Mouse (Mus musculus): ENCODE data around the gene Bhmt2. TPM values are rescaled to one million over a fixed set of nuclear protein-coding genes. Genes with fewer than 3 reads are reported as not detected.
A peak's percentile ranks its signal among the peaks of the same experiment; 100 is the strongest.

Bhmt2 gene
- polyA plus RNA-seq (2012; rRNA removed) (12.2 and 13.6 TPM in 2 replicates), polyA plus RNA-seq (2014; fragmentation: Nextera tagmentation; extraction: Ambion mirVana) (16.8 TPM in 2 replicates)

DNA sequence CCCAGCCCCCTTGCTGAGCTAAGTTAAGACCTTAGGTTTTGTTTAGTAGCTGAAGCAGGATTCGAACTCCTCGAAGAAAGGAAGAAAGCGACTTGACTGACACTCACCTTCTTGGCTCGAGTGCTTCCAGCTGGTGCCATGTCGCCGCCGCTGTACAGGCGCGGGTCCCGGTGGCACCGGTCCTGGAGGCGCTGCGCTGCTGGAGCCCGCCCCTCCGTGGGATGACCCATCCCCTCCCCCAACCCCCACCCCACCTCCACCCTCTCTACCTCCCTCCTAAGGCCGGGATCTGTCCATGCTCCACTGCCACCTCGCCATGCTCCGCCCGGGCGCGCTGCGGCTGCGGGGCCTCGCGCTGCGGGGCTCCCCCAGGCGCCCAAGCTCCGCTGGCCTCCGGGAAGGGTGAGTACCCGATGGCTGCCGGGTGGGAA, at the start of gene Bhmt2, which contains the start of gene Dmgdh:
TSS of gene Bhmt2 (minus strand) at position 172 of the 431 bp plus-strand sequence.
TSS of gene Dmgdh (plus strand) at position 303 of the 431 bp plus-strand sequence.
- DNase-seq (ENCODE audit: low read depth in 3 of 3, low spot score in 3 of 3), result no peak

DNA sequence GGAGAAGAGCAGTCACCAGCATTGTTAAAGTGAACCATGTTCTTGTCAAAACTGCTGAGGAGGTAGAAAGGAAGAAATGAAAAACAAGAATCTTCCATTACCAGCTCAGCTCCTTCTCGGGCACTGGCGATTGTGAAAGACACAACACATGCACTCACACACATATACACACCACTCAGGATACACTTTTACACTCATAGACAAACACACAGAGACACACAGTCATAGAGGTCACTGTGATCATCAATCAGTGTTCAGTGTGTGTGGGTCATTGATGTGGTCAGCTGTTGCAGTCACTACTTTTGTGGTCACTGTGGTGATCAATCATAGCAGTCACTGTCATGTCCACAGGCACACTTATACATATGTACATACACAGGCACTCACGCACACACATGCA, 49.4 kb upstream of the Bhmt2 start:
- H3K36me3 ChIP-seq (replicated peaks; ENCODE audit: control insufficient read depth, insufficient read depth, low read depth), result no peaks in the 10 kb centered on the region
- 55% methylated on average over 3 of the region's 3 CpGs for WGBS (ENCODE audit: insufficient replicate concordance)
- no peak overlapping the region for H3K9ac ChIP-seq (replicated peaks)
- no peaks in the 10 kb centered on the region for H3K9me3 ChIP-seq (ENCODE audit: control insufficient read depth, low read length)
- no peak for TF ChIP-seq CTCF (IDR thresholded peaks at IDR 0.05; ENCODE audit: low read depth)
- no peak for TF ChIP-seq EP300 (IDR thresholded peaks at IDR 0.05; ENCODE audit: low read depth)
- no peak overlapping the region for H3K27ac ChIP-seq
- DNase-seq (ENCODE audit: low read depth in 3 of 3, low spot score in 3 of 3), result no peak
- no peak overlapping the region for H3K4me2 ChIP-seq (ENCODE audit: low read depth)
- no peak overlapping the region for H3K4me3 ChIP-seq (ENCODE audit: insufficient read depth in 1 of 2, low read depth in 2 of 2, low read length in 2 of 2)
- no peaks in the 10 kb centered on the region for H3K4me1 ChIP-seq (replicated peaks; ENCODE audit: control insufficient read depth in 2 of 2, insufficient read depth in 2 of 2, low read length in 1 of 2)
- no peak for ATAC-seq (ENCODE audit: insufficient read depth)
- no peaks in the 10 kb centered on the region for H3K27me3 ChIP-seq (ENCODE audit: control insufficient read depth, insufficient read depth, low read length)

More for the DNA sequence above, at the start of gene Bhmt2, which contains the start of gene Dmgdh:
- no peaks in the 10 kb centered on the region for H3K9me3 ChIP-seq (ENCODE audit: control insufficient read depth, low read length)
- H3K4me3 ChIP-seq (ENCODE audit: insufficient read depth in 1 of 2, low read depth in 2 of 2, low read length in 2 of 2), result peak within 1 kb of the TSS; percentile 44 to 51
- no peaks in the 10 kb centered on the region for H3K4me1 ChIP-seq (replicated peaks; ENCODE audit: control insufficient read depth in 2 of 2, insufficient read depth in 2 of 2, low read length in 1 of 2)
- no peaks in the 10 kb centered on the region for H3K36me3 ChIP-seq (replicated peaks; ENCODE audit: control insufficient read depth, insufficient read depth, low read depth)
- peaks cover 4% of the 10 kb centered on the region for H3K27me3 ChIP-seq (ENCODE audit: control insufficient read depth, insufficient read depth, low read length)
- 0 out of 2 replicates have a peak within 1 kb of the TSS, but pooled peaks have one; percentile 7 for H3K9ac ChIP-seq (replicated peaks)
- peak; percentile 61 for ATAC-seq (ENCODE audit: insufficient read depth)
- 12% methylated on average over 31 of the region's 31 CpGs for WGBS (ENCODE audit: insufficient replicate concordance)
- H3K27ac ChIP-seq, result no peak within 1 kb of the TSS
- TF ChIP-seq EP300 (IDR thresholded peaks at IDR 0.05; ENCODE audit: low read depth) (no peak), CTCF (IDR thresholded peaks at IDR 0.05; ENCODE audit: low read depth) (no peak)
- peak within 1 kb of the TSS; percentile 47 for H3K4me2 ChIP-seq (ENCODE audit: low read depth)

DNA sequence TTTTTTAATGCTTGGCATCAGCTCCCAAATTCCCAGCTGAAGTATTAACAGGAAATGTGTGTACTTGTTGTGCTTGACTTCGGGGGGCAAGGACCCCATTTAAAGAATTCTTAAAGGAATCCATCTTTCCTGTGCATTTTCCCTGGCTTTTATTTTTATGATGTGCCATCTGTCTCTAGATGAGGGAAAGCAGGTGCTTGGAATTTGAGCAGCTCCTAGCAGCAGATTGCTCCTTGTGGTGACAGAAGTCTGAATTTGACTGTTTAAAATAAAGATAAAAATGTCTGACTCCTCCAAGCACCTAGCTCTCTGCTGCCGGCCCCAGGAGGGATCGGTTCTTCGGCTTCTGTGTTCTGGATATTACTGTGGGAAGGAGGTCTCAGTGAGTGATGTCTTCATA, 47.8 kb upstream of the Bhmt2 start:
- DNase-seq (ENCODE audit: low read depth in 3 of 3, low spot score in 3 of 3) (no peak), ATAC-seq (ENCODE audit: insufficient read depth) (no peak)
- H3K36me3 ChIP-seq (replicated peaks; ENCODE audit: control insufficient read depth, insufficient read depth, low read depth), result no peaks in the 10 kb centered on the region
- H3K4me3 ChIP-seq (ENCODE audit: insufficient read depth in 1 of 2, low read depth in 2 of 2, low read length in 2 of 2), result no peak overlapping the region
- H3K27ac ChIP-seq, result no peak overlapping the region
- 79% methylated on average over 4 of the region's 4 CpGs for WGBS (ENCODE audit: insufficient replicate concordance)
- H3K27me3 ChIP-seq (ENCODE audit: control insufficient read depth, insufficient read depth, low read length), result no peaks in the 10 kb centered on the region
- no peaks in the 10 kb centered on the region for H3K9me3 ChIP-seq (ENCODE audit: control insufficient read depth, low read length)
- no peaks in the 10 kb centered on the region for H3K4me1 ChIP-seq (replicated peaks; ENCODE audit: control insufficient read depth in 2 of 2, insufficient read depth in 2 of 2, low read length in 1 of 2)
- no peak overlapping the region for H3K9ac ChIP-seq (replicated peaks)
- H3K4me2 ChIP-seq (ENCODE audit: low read depth), result no peak overlapping the region
- TF ChIP-seq EP300 (IDR thresholded peaks at IDR 0.05; ENCODE audit: low read depth) (no peak), CTCF (IDR thresholded peaks at IDR 0.05; ENCODE audit: low read depth) (no peak)

DNA sequence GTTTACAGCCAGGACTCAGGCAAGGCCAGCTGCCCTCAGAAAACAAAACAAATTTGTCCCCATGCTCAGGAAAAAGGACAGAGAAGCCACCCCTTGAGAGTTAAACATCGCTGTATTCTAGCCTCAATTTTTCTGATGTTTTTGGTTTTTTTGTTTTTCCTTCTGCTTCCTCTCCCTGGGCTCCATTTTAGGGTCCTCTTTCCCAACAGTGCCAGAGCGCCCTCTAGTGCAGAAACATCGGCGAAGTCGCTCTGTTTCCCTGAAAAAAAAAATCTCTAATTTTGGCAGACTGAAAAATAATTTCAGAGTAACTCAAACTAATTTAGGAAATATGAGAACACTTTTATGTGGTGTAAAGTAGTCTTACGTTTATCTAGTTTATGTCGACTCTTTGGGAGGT, 44.8 kb upstream of the Bhmt2 start:
- ATAC-seq (ENCODE audit: insufficient read depth) (no peak), DNase-seq (ENCODE audit: low read depth in 3 of 3, low spot score in 3 of 3) (peak in 2 of 3 experiments; percentile 5 to 16)
- WGBS (ENCODE audit: insufficient replicate concordance), result 4% methylated on average over 7 of the region's 7 CpGs
- Histone ChIP-seq H3K27me3 (ENCODE audit: control insufficient read depth, insufficient read depth, low read length) (no peaks in the 10 kb centered on the region), H3K4me1 (replicated peaks; ENCODE audit: control insufficient read depth in 2 of 2, insufficient read depth in 2 of 2, low read length in 1 of 2) (no peaks in the 10 kb centered on the region), H3K27ac (no peak overlapping the region), H3K4me2 (ENCODE audit: low read depth) (no peak overlapping the region), H3K36me3 (replicated peaks; ENCODE audit: control insufficient read depth, insufficient read depth, low read depth) (no peaks in the 10 kb centered on the region), H3K9me3 (ENCODE audit: control insufficient read depth, low read length) (no peaks in the 10 kb centered on the region), H3K4me3 (ENCODE audit: insufficient read depth in 1 of 2, low read depth in 2 of 2, low read length in 2 of 2) (no peak overlapping the region), H3K9ac (replicated peaks) (no peak overlapping the region)
- peak; percentile 61 for TF ChIP-seq CTCF (IDR thresholded peaks at IDR 0.05; ENCODE audit: low read depth)
- no peak for TF ChIP-seq EP300 (IDR thresholded peaks at IDR 0.05; ENCODE audit: low read depth)

DNA sequence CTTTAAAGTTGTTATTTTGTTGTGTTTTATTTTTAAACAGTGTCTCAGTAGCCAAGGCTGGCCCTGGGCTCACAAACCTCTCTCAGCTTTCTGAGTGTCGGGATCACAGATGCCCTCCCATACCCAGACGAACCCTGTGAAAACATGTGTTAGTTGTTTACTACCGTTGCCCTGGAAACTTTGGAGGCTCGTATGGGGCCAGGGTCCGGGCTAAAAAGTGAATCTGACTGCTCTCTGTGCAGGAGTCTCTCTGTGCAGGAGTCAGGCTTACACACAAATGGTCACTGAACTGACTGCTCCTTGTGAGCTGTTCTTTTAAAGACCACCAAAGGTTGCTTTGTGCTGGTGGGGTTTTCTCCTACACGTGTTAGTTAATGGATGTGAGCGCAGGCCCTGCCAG, 43.0 kb upstream of the Bhmt2 start:
- Histone ChIP-seq H3K4me1 (replicated peaks; ENCODE audit: control insufficient read depth in 2 of 2, insufficient read depth in 2 of 2, low read length in 1 of 2) (0 out of 4 replicates have a peak, but pooled peaks cover 0 to 1% of the 10 kb centered on the region in 2 experiments), H3K4me3 (ENCODE audit: insufficient read depth in 1 of 2, low read depth in 2 of 2, low read length in 2 of 2) (no peak overlapping the region), H3K9me3 (ENCODE audit: control insufficient read depth, low read length) (no peaks in the 10 kb centered on the region), H3K4me2 (ENCODE audit: low read depth) (no peak overlapping the region), H3K36me3 (replicated peaks; ENCODE audit: control insufficient read depth, insufficient read depth, low read depth) (no peaks in the 10 kb centered on the region), H3K27ac (no peak overlapping the region), H3K27me3 (ENCODE audit: control insufficient read depth, insufficient read depth, low read length) (no peaks in the 10 kb centered on the region), H3K9ac (replicated peaks) (no peak overlapping the region)
- whole genome bisulfite sequencing (ENCODE audit: insufficient replicate concordance), result 56% methylated on average over 7 of the region's 7 CpGs
- DNase-seq (ENCODE audit: low read depth in 3 of 3, low spot score in 3 of 3), result no peak
- ATAC-seq (ENCODE audit: insufficient read depth), result no peak
- TF ChIP-seq CTCF (IDR thresholded peaks at IDR 0.05; ENCODE audit: low read depth), result no peak
- TF ChIP-seq EP300 (IDR thresholded peaks at IDR 0.05; ENCODE audit: low read depth), result no peak

Data from liver, embryonic 14.5 days (tissue).